Mouse (Mus musculus) heart, adult 2 months (tissue): ENCODE measurements around the gene Rho. TPM values are rescaled to one million over a fixed set of nuclear protein-coding genes. Genes with fewer than 3 reads are reported as not detected.
A peak's percentile ranks its signal among the peaks of the same experiment; 100 is the strongest.

Source experiments
- DNase-seq, 2 experiments: peaks; one replicate each; pipeline ENCODE4 v3.0.0; 2021
- H3K27ac ChIP-seq: fragments of 200-600 bp; 2 replicates; pipeline ENCODE4 v1.8.1; 2022
- H3K27me3 ChIP-seq: fragments of 200-500 bp; 2 replicates; pipeline ENCODE4 v1.6.1; 2012; ENCODE audit warnings: mild to moderate bottlenecking, low read length, inconsistent platforms, mixed read lengths; ENCODE audit not compliant: control insufficient read depth, insufficient read depth
- H3K36me3 ChIP-seq: fragments of 200-500 bp; 2 replicates; pipeline ENCODE4 v1.6.1; 2012; ENCODE audit warnings: low read length, inconsistent platforms; ENCODE audit not compliant: control insufficient read depth, insufficient read depth
- H3K4me1 ChIP-seq: fragments of 200-500 bp; 2 replicates; pipeline ENCODE4 v1.6.1; 2011; ENCODE audit warnings: low read length; ENCODE audit not compliant: control insufficient read depth, insufficient read depth
- H3K4me3 ChIP-seq: fragments of 200-600 bp; 2 replicates; pipeline ENCODE4 v1.8.1; 2022
- H3K79me2 ChIP-seq: fragments of 200-500 bp; replicated peaks from 2 replicates; pipeline ENCODE4 v1.6.1; 2012; ENCODE audit warnings: mild to moderate bottlenecking, inconsistent platforms, low read length, moderate library complexity, mixed read lengths; ENCODE audit not compliant: control insufficient read depth, insufficient read depth
- H3K9ac ChIP-seq: fragments of 200-500 bp; 2 replicates; pipeline ENCODE4 v1.6.1; 2012; ENCODE audit warnings: low read depth, mild to moderate bottlenecking, control low read depth, inconsistent platforms, low read length, mixed read lengths
- CTCF ChIP-seq: fragments of 200-600 bp; IDR thresholded peaks from 2 replicates; pipeline ENCODE4 v1.8.1; 2022; ENCODE audit warnings: antibody characterized with exemption, mild to moderate bottlenecking, moderate library complexity
- EP300 ChIP-seq: fragments of 200-500 bp; IDR thresholded peaks from 2 replicates; pipeline ENCODE4 v1.6.1; 2011; ENCODE audit warnings: low read depth, low read length, control low read depth; ENCODE audit not compliant: insufficient read depth
- POLR2A ChIP-seq: fragments of 200-500 bp; IDR thresholded peaks from 2 replicates; pipeline ENCODE4 v1.6.1; 2011; ENCODE audit warnings: mild to moderate bottlenecking, low read depth, low read length, control low read depth; ENCODE audit not compliant: insufficient read depth
- WGBS: fragments of 180-500 bp; shearing (Covaris S2); methylation state at CpG from one replicate; pipeline ENCODE4 v1.1.7; 2018; 5-methylcytosine and 5-hydroxymethylcytosine counted together
- intact Hi-C: fragments of 180-260 bp; cut with DNase I; formaldehyde crosslinking; loops from one replicate; pipeline ENCODE4 v1.15.1; 2025
- long read RNA-seq: library from polyadenylated mRNA; stranded (forward); transcript quantifications from one replicate; pipeline ENCODE4 v2.0.0, GENCODE M21; 2021
- polyA plus RNA-seq: library from polyadenylated mRNA; depleted of rRNA; stranded (reverse); fragments of >200 nt; gene quantifications from 2 replicates; pipeline ENCODE4 v1.2.3, GENCODE M21; 2012; rRNA removed
- total RNA-seq, 2 experiments: library from RNA; stranded (reverse); gene quantifications; 2 replicates each; pipeline ENCODE4 v1.2.3; 2021

The Rho gene
- total RNA-seq, result under 1 TPM in 1 of 2 experiments, not detected in 1; 0.23 TPM
- 0.44 and 1.3 TPM in 2 replicates for polyA plus RNA-seq
- long read RNA-seq, result 0 reads

DNA sequence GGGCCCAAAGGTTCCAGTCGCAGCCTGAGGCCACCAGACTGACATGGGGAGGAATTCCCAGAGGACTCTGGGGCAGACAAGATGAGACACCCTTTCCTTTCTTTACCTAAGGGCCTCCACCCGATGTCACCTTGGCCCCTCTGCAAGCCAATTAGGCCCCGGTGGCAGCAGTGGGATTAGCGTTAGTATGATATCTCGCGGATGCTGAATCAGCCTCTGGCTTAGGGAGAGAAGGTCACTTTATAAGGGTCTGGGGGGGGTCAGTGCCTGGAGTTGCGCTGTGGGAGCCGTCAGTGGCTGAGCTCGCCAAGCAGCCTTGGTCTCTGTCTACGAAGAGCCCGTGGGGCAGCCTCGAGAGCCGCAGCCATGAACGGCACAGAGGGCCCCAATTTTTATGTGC lies at the start of gene Rho:
TSS of gene Rho (plus strand) at position 110 of the 400 bp plus-strand sequence.
- Histone ChIP-seq H3K27me3 (no peaks in the 10 kb centered on the region), H3K27ac (no peak within 1 kb of the TSS), H3K79me2 (no peaks in the 10 kb centered on the region), H3K4me3 (no peak within 1 kb of the TSS), H3K36me3 (no peaks in the 10 kb centered on the region), H3K4me1 (peaks cover 4% of the 10 kb centered on the region; the same call in 1 of the 2 replicates), H3K9ac (no peak within 1 kb of the TSS)
- no peak for DNase-seq
- intact Hi-C loops, result no loop called here
- WGBS, result 90% methylated on average over 14 of the region's 14 CpGs
- TF ChIP-seq EP300 (no peak), CTCF (no peak), POLR2A (no peak)

DNA sequence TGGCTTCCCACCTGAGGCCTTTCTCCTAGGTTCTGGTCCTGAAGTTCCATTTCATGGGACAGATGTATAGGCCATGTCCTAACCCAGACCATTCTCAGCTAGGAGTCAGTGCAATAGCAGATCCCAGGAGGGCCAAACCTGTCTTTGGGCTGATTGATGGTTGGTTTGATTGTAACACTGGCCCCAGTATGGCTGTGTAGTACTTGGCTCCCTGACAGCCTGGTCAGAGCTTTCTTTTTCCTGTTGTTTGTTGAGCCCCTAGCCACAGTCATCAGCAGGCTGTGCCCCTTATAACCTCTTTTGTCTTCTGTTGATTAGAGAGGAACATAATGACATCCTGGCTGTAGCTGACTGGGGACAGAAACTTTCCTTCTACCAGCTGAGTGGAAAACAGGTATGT lies 47.5 kb upstream of the Rho start:
- H3K4me1 ChIP-seq, result peaks cover 16% of the 10 kb centered on the region
- no peaks in the 10 kb centered on the region for H3K27me3 ChIP-seq
- no peak overlapping the region for H3K9ac ChIP-seq
- H3K4me3 ChIP-seq, result no peak overlapping the region
- no peak for DNase-seq
- no peaks in the 10 kb centered on the region for H3K36me3 ChIP-seq
- intact Hi-C loops, result no loop called here
- H3K27ac ChIP-seq, result no peak overlapping the region; the same call in 1 of the 2 replicates
- H3K79me2 ChIP-seq, result no peaks in the 10 kb centered on the region
- TF ChIP-seq EP300 (no peak), CTCF (no peak), POLR2A (no peak)

GRCm38 (mm10) chr6:115886894-115887293 lies 44.7 kb upstream of the Rho start:
- Histone ChIP-seq H3K79me2 (no peaks in the 10 kb centered on the region), H3K36me3 (no peaks in the 10 kb centered on the region), H3K4me3 (no peak overlapping the region), H3K27me3 (no peaks in the 10 kb centered on the region), H3K4me1 (peaks cover 10% of the 10 kb centered on the region), H3K27ac (no peak overlapping the region), H3K9ac (no peak overlapping the region)
- WGBS, result 60% methylated on average over 4 of the region's 4 CpGs
- intact Hi-C loops, result no loop called here
- no peak for TF ChIP-seq POLR2A
- no peak for TF ChIP-seq CTCF
- no peak for TF ChIP-seq EP300
- DNase-seq, result no peak

DNA sequence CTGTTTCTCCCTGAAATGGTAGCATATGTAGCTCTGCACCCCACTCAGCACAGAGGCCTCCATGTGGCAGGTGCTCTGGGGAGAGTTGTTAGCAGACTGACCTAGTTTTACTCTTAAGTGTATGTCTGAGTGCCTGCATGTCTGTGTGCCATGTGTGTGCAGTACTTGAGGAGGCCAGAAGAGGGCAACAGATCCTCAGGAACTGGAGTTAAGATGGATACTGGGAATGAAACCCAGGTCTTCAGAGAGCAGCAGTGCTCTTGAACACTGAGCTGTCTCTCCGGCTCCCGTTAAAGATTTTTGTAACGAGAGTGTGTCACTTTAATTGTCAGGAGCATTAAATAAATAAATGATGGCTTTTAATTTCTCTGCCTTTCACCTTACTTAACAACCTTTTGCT lies 43.3 kb upstream of the Rho start:
- Histone ChIP-seq H3K27ac (no peak overlapping the region), H3K36me3 (no peaks in the 10 kb centered on the region), H3K9ac (no peak overlapping the region), H3K27me3 (no peaks in the 10 kb centered on the region), H3K4me3 (no peak overlapping the region), H3K4me1 (peaks cover 16% of the 10 kb centered on the region), H3K79me2 (no peaks in the 10 kb centered on the region)
- DNase-seq, result peak in 1 of 2 experiments; percentile 31
- intact Hi-C loops, result no loop called here
- peak; percentile 73 for TF ChIP-seq CTCF
- no peak for TF ChIP-seq POLR2A
- WGBS, result 97% methylated on average over 3 of the region's 3 CpGs

- Histone ChIP-seq H3K4me1 (peaks cover 14% of the 10 kb centered on the region), H3K79me2 (no peaks in the 10 kb centered on the region), H3K36me3 (no peaks in the 10 kb centered on the region), H3K27me3 (no peaks in the 10 kb centered on the region), H3K27ac (peak overlapping the region; percentile 54), H3K9ac (no peak overlapping the region), H3K4me3 (no peak overlapping the region)
- intact Hi-C loops, result no loop called here
- DNase-seq, result no peak
- WGBS, result 71% methylated on average over 8 of the region's 8 CpGs
- TF ChIP-seq CTCF (no peak), EP300 (no peak), POLR2A (no peak)
These were observed 40.9 kb upstream of the Rho start for GRCm38 (mm10) chr6:115890601-115891000.

DNA sequence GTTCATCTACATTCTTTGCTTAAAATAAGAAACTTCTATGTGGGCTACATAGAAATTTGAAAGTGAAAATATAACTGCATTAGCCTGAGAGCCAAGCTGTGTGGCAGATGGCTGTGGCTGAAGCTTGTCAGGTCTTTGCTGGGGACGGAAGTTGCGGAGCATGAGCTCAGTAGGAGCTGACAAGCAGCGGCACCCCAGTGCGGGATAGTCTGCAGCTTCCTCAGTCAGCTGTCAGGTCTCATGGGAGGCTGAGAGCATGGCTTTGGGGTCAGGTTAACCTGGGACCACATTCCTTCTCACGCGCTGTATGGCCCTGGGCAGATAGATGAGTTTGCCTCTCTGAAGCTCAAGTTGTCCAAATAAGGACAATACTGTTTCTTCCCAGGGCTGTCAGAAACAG lies 40.5 kb upstream of the Rho start:
- Histone ChIP-seq H3K4me1 (peaks cover 14% of the 10 kb centered on the region), H3K4me3 (no peak overlapping the region), H3K79me2 (no peaks in the 10 kb centered on the region), H3K27ac (peak overlapping the region; percentile 54), H3K9ac (no peak overlapping the region), H3K27me3 (no peaks in the 10 kb centered on the region), H3K36me3 (no peaks in the 10 kb centered on the region)
- DNase-seq, result no peak
- no peak for TF ChIP-seq CTCF
- no peak for TF ChIP-seq EP300
- TF ChIP-seq POLR2A, result no peak
- WGBS, result 58% methylated on average over 6 of the region's 6 CpGs
- intact Hi-C loops, result no loop called here
